Mouse (Mus musculus) right cerebral cortex, adult 2 months (tissue): Measurements from ENCODE around the gene Rpl18a.

Source experiments
- DNase-seq, 2 experiments: peaks; one replicate each; pipeline ENCODE4 v3.0.0; 2021 to 2022; ENCODE audit warnings: low spot score in 2 of 2

Gene Rpl18a

DNA sequence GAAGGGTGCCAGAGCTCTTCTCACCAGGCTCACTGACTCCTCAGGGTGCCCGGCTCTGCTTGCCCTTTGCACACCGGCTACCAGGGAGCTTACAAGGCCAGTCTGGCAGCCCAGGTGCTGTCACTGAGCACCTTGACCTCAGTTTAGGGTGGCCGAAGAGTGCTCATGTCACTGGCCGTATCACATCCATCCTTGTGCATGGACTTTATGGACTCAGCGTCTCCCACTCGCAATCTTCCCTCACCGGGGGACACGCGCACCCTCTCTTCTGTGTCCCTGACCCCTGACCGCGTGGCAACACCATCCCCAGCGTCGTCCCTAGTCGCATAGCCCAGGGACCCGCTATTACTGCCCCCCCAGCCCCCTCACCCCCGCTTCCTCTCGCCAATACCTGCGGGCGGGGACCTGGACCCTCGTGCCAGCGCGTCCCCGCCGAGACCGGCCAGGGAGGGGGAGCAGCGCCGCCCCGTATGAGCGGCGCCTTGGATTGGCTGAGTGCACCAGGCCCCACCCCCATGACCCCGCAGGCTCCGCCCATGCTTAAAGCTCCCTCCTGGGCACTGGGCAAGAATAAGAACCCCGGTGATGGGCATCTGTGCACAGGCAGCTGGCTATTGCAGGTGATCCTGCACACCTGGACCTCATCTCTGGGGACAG is 40.5 kb downstream of the Rpl18a start:
- peak; percentile 78 for DNase-seq

DNA sequence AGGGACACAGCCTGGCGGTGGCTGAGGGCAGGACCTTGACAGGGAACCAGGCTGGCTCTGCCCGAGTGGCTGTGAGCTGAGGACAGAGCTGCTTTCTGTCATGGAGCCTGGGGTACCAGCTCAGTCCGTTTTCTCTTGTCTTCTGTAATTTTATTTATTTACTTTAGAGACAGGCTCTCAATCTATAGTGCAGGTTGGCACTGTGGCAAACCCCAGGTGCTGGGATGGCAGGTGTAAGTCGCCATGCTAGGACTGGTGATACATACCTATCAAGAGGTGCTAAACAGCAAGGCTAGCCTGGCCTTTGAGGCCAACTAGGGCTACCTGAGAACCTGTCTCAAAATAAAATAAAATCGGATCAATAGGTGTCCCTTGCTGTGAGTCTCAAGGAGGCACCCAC is 41.2 kb downstream of the Rpl18a start:
- no peak for DNase-seq

DNA sequence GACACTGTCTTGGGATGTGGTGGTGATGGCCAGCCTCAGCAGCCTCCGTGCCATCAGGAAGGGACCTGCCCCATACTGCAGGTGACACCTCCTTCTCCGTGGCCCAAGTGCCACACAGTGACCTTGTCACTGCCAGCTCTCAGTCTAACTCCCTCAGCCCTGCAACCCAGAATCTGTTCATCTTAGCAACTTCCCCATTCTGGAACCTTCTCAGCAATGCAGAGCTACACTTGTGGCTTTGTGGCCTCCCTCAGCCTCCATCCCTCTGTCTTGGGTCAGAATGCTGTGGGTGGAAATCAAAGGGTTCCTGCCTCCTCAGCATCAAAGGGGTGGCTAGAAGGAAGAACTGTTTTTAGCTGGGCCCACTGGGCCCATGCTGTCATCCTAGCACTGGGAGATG is 43.3 kb downstream of the Rpl18a start:
- no peak for DNase-seq

GRCm38 (mm10) chr8:70852595-70853231 is 44.5 kb downstream of the Rpl18a start:
- DNase-seq, result no peak

- no peak for DNase-seq
Observed at GRCm38 (mm10) chr8:70851837-70852236, 45.4 kb downstream of the Rpl18a start.

DNA sequence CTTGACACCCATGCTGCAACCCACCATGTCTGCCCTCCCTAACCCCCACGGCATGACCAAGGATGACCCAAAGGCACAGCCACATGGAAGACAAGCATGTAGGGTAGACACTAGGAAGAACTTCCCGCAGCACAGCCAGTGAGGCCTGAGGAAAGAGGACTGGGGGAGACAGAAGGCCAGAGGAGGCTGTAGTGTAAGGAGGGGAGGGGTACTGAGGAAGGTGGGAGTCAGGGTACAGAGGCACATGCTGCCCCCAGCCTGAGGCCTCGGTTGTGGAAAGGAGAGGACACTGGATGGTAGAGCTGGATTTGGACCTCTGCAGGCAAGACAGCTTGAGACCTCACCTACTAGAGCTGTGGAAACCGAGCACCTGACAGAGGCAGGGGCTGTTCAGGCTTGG is 46.3 kb downstream of the Rpl18a start:
- no peak for DNase-seq

GRCm38 (mm10) chr8:70850132-70850845 is 46.9 kb downstream of the Rpl18a start:
- no peak for DNase-seq

GRCm38 (mm10) chr8:70849333-70849990 is 47.8 kb downstream of the Rpl18a start:
- DNase-seq, result no peak

DNA sequence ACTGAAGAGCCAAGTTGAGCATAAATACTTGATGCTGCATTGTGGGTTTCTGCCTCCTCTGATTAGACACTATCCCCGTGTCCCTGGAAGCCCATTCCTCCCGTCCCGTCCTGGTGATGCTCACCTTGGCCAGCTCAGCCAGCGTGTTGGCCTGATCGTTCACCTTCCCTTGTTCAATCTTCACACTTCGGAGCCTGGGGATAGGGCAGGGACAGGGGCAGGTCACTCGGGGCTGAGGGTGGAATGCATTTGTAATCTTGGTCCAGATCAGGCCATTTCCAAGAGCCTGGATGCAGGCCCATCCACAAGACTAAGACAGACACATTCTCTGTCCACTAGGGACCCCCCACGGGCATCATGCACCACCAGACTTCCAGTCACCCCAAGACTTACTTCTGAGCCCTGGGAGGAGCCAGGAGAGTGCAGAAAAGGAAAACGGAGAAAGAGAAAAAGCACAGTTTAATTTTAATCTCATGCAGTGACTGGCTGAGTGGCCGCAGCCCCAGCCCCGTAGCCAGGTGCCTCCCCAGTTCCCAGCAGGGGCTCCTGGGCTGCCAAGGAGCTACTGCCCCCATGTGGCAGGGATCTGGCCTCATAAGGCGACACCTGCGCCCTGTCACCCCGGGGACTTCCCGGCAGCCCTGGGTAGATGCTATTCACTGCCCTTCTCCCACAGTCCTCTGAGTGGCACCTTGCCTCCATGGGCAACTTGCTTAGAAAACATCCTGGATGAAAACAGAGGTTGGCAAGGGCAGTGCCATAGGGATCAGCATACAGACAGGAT is 50.6 kb downstream of the Rpl18a start:
- DNase-seq, result no peak

DNA sequence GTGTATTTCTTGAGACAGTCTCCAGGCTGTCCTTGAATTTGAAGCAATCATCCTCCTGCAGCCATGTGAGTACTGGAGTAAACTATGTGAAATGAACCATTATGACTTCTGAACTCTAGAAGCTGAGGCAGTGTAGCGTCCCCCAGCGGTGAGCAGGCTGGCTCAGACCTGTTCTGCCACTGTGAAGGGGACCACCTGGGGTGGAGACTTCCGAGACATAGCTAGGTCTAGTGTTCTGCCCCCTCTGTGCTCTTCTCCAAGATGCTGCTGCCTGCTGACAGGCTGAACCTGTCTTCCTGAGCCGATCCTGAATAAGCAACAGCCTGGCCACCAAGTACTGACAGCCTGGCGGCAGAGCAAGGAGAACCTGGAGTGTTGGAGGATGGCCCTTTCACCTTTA is 52.1 kb downstream of the Rpl18a start:
- no peak for DNase-seq
